Mouse (Mus musculus): ENCODE measurements around the gene Chad. TPM values are rescaled to one million over a fixed set of nuclear protein-coding genes. Genes with fewer than 3 reads are reported as not detected.

The Chad gene
- polyA plus RNA-seq, 1 experiment from 2014 or later = 9.5 TPM

DNA sequence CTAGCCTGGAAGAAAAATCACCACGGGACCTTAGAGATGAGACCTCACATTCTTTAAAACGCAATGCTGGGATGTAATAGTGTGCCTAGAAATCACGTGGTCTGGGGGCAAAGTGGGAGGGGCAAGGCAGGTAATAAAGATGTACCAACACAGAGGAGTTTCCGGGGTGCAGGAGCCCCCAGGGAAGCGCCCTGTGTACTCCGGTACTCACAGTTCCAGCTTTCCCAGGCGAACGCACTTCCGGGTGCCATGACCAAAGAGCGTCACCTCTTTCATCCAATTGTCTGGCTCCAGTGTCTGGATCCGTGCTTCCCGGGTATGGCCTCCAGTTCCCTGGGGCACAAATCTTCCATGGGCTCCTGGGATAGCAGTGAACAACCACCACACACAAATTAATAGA, 21.5 kb upstream of the Chad start:
- Histone ChIP-seq H3K9me3 (ENCODE audit: control insufficient read depth, low read length) (no peaks in the 10 kb centered on the region), H3K4me2 (ENCODE audit: low read depth, low read length) (no peak overlapping the region), H3K4me3 (ENCODE audit: low read depth, low read length) (no peak overlapping the region), H3K27ac (replicated peaks; ENCODE audit: low read depth, low read length) (no peak overlapping the region), H3K9ac (ENCODE audit: low read depth, low read length) (no peak overlapping the region), H3K4me1 (ENCODE audit: control insufficient read depth, insufficient read depth, low read length) (peaks cover 7% of the 10 kb centered on the region), H3K27me3 (replicated peaks; ENCODE audit: control insufficient read depth, insufficient read depth, low read length) (no peaks in the 10 kb centered on the region), H3K36me3 (ENCODE audit: control insufficient read depth, insufficient read depth, low read length) (peaks cover 12% of the 10 kb centered on the region; the same call in 1 of the 2 replicates)
- DNase-seq (ENCODE audit: low spot score) = no peak
- no peak for ATAC-seq (ENCODE audit: low read depth)
- WGBS = 79% methylated on average over 12 of the region's 12 CpGs

DNA sequence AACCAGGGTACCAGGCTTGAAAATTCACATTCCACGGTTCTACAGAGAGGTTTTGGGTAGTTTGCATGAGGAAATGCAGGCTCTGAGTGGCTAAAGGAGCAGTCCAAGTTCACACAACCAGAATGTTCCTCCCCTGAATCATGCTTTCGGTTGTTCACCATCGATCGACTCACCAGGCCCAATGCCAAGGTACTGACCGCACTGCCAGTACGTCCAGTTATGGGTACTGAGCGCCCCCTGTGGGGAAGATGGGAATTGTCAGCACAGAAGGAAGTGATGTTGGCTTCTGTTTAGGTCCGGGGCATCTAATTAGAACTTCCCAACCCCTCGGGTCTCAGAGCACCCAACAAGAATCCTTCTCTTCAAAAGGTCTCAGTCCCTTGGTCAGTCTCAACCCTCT, 20.9 kb upstream of the Chad start:
- Histone ChIP-seq H3K4me1 (ENCODE audit: control insufficient read depth, insufficient read depth, low read length) (peaks cover 7% of the 10 kb centered on the region), H3K27me3 (replicated peaks; ENCODE audit: control insufficient read depth, insufficient read depth, low read length) (no peaks in the 10 kb centered on the region), H3K27ac (replicated peaks; ENCODE audit: low read depth, low read length) (no peak overlapping the region), H3K36me3 (ENCODE audit: control insufficient read depth, insufficient read depth, low read length) (peaks cover 12% of the 10 kb centered on the region; the same call in 1 of the 2 replicates), H3K9ac (ENCODE audit: low read depth, low read length) (no peak overlapping the region), H3K4me2 (ENCODE audit: low read depth, low read length) (peak overlapping the region; percentile 18; the same call in 1 of the 2 replicates), H3K4me3 (ENCODE audit: low read depth, low read length) (no peak overlapping the region), H3K9me3 (ENCODE audit: control insufficient read depth, low read length) (no peaks in the 10 kb centered on the region)
- WGBS = 26% methylated on average over 9 of the region's 9 CpGs
- ATAC-seq (ENCODE audit: low read depth) (peak; percentile 20; the same call in 1 of the 2 replicates), DNase-seq (ENCODE audit: low spot score) (peak; percentile 89)

DNA sequence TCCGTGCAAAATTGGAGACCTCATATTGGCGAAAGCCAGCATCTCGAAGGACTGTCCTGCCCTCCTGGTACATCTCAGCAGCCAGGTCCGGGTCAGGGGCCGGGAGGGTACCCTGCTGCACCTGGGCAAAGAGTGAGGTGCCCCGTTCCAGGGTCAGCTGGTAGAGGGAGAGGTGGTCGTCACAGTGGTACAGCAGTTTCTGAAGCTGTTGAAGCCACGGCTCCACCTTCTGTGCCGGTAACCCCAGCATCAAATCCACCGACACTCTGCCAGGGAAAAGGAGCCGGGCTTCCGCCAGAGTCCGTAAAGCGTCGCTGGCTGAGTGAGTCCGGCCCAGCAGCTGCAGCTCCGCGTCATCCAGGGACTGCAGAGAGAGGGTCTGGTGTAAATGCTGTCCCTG, 20.4 kb upstream of the Chad start:
- WGBS = 51% methylated on average over 18 of the region's 18 CpGs
- H3K9me3 ChIP-seq (ENCODE audit: control insufficient read depth, low read length) = no peaks in the 10 kb centered on the region
- H3K9ac ChIP-seq (ENCODE audit: low read depth, low read length) = no peak overlapping the region
- DNase-seq (ENCODE audit: low spot score) (no peak), ATAC-seq (ENCODE audit: low read depth) (no peak)
- H3K27me3 ChIP-seq (replicated peaks; ENCODE audit: control insufficient read depth, insufficient read depth, low read length) = no peaks in the 10 kb centered on the region
- no peak overlapping the region for H3K4me3 ChIP-seq (ENCODE audit: low read depth, low read length)
- no peak overlapping the region for H3K27ac ChIP-seq (replicated peaks; ENCODE audit: low read depth, low read length)
- H3K36me3 ChIP-seq (ENCODE audit: control insufficient read depth, insufficient read depth, low read length) = peaks cover 12% of the 10 kb centered on the region; the same call in 1 of the 2 replicates
- peaks cover 7% of the 10 kb centered on the region for H3K4me1 ChIP-seq (ENCODE audit: control insufficient read depth, insufficient read depth, low read length)
- H3K4me2 ChIP-seq (ENCODE audit: low read depth, low read length) = peak overlapping the region; percentile 18; the same call in 1 of the 2 replicates

DNA sequence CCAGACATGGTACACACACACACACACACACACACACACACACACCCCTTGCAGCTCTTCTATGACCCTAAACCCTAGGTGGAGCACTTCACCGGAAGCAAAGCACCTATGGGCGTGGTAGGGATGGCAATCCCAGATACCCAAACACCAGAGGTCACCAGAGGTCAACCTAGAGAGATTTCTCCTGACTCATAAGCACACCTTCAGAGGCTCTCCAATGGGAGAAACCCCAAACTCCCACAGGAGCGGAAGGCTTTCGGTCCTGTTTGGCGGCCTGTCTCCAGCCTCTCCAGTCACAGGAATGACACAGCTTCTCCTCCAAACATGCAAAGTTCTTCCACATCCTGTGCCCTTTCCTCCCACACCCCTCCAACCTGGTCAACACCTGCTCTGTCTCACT, 18.5 kb upstream of the Chad start:
- no peak overlapping the region for H3K4me3 ChIP-seq (ENCODE audit: low read depth, low read length)
- WGBS = 100% methylated on average over 5 of the region's 5 CpGs
- no peak for ATAC-seq (ENCODE audit: low read depth)
- DNase-seq (ENCODE audit: low spot score) = no peak
- H3K4me2 ChIP-seq (ENCODE audit: low read depth, low read length) = no peak overlapping the region
- no peaks in the 10 kb centered on the region for H3K9me3 ChIP-seq (ENCODE audit: control insufficient read depth, low read length)
- H3K27me3 ChIP-seq (replicated peaks; ENCODE audit: control insufficient read depth, insufficient read depth, low read length) = no peaks in the 10 kb centered on the region
- no peak overlapping the region for H3K9ac ChIP-seq (ENCODE audit: low read depth, low read length)
- H3K4me1 ChIP-seq (ENCODE audit: control insufficient read depth, insufficient read depth, low read length) = peaks cover 8% of the 10 kb centered on the region
- peaks cover 12% of the 10 kb centered on the region; the same call in 1 of the 2 replicates for H3K36me3 ChIP-seq (ENCODE audit: control insufficient read depth, insufficient read depth, low read length)
- H3K27ac ChIP-seq (replicated peaks; ENCODE audit: low read depth, low read length) = no peak overlapping the region

DNA sequence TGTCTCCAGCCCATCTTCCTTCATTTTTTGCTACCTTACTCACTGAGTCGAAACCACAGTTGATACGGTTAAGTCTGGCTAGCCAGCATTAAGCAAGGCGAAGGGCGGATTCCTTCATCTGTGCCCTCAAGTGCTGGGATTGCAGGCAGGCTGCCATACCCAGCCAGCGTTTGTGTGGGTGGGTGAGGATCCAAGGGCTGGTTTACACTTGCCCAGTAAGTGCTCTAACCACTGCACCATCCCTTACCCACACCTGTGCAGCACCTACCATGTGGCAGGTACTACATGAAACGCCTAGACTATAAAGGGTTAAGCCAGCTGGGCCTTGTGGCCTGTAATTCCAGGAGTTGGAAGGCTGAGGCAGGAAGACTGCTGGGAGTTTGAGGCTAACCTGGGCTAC, 17.6 kb upstream of the Chad start:
- H3K4me1 ChIP-seq (ENCODE audit: control insufficient read depth, insufficient read depth, low read length) = peaks cover 8% of the 10 kb centered on the region
- no peak overlapping the region for H3K9ac ChIP-seq (ENCODE audit: low read depth, low read length)
- H3K36me3 ChIP-seq (ENCODE audit: control insufficient read depth, insufficient read depth, low read length) = peaks cover 5% of the 10 kb centered on the region; the same call in 1 of the 2 replicates
- H3K9me3 ChIP-seq (ENCODE audit: control insufficient read depth, low read length) = no peaks in the 10 kb centered on the region
- H3K4me2 ChIP-seq (ENCODE audit: low read depth, low read length) = no peak overlapping the region
- DNase-seq (ENCODE audit: low spot score) (no peak), ATAC-seq (ENCODE audit: low read depth) (no peak)
- WGBS = 95% methylated on average over 6 of the region's 6 CpGs
- H3K27me3 ChIP-seq (replicated peaks; ENCODE audit: control insufficient read depth, insufficient read depth, low read length) = no peaks in the 10 kb centered on the region
- no peak overlapping the region for H3K27ac ChIP-seq (replicated peaks; ENCODE audit: low read depth, low read length)
- no peak overlapping the region for H3K4me3 ChIP-seq (ENCODE audit: low read depth, low read length)

DNA sequence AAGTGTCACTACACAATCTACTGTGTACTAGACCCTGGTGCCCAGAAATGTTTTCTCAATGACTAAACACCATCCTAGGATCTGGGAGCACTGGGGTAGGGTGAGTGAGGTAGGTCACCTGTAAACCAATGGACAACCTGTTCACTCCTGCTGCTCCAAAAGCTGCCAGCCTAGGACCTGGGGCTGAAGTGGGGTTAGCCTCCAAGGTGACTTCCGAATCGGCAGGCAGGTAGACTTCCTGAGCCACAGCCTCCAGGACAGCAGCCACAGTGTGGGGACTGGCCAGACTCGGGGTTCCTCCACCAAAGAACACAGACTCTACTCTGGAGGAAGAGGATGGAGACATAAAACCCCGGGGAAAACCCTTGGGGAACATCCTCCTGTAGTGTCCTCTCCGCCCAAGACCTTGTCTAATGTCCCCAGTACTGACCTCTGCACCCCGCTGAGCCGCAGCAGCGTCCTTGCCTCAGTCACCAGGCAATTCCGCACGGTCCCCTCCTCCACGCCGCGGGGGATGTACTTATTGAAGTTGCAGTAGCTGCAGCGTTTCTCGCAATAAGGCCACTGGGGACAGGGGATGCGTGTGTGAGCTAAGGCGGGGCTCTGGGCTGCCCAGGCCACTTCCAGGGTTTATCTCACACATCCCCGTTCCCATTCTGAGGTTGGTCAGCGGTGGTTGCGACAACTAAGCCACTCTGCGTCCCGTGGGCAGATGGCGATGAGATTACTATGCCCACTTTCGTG, 16.6 kb upstream of the Chad start:
- Histone ChIP-seq H3K4me2 (ENCODE audit: low read depth, low read length) (peak overlapping the region; percentile 97), H3K9me3 (ENCODE audit: control insufficient read depth, low read length) (no peaks in the 10 kb centered on the region), H3K36me3 (ENCODE audit: control insufficient read depth, insufficient read depth, low read length) (no peaks in the 10 kb centered on the region), H3K9ac (ENCODE audit: low read depth, low read length) (peak overlapping the region; percentile 74), H3K4me3 (ENCODE audit: low read depth, low read length) (peak overlapping the region; percentile 67), H3K27ac (replicated peaks; ENCODE audit: low read depth, low read length) (peak overlapping the region; percentile 76), H3K27me3 (replicated peaks; ENCODE audit: control insufficient read depth, insufficient read depth, low read length) (no peaks in the 10 kb centered on the region), H3K4me1 (ENCODE audit: control insufficient read depth, insufficient read depth, low read length) (peaks cover 8% of the 10 kb centered on the region)
- 9% methylated on average over 24 of the region's 24 CpGs for WGBS
- DNase-seq (ENCODE audit: low spot score) (peak; percentile 54), ATAC-seq (ENCODE audit: low read depth) (peak; percentile 17; the same call in 1 of the 2 replicates)

DNA sequence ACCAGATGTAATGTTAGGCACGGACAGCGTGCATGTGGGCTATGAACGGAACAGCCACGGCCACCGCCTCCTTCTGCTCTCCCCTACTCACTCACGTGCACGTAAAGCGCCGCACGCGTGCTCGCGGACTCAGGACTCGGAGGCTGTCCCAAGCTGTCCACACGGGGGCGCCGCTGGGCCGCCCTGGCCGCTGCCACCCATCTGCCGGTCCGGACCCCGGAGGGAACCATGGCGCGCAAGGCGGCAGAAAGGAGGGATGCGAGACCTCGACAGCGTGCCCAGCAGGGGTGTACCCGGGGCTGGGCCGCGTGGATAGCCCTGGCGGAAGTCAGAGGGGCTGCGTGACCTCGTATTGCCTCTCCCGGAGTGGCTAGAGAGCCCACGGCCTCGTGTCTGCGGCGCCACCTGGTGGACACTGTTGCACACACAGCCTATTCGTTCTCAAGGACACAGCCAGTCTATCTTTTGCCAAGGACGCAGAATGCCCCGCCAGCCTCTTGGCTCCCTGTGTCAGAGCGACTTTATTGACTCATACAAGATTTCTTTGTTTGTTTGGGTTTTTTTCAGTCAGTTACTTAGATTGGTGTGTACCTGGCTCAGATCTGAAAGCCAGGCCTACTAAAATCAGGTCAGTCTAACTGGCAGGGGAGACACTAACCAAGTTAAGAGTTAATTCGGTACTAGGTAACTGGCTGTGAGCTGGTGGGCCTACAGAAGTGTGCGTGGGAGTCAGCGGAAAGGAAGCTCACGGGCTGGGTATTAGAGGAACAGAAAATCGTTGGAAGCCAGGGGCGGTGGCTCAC, 15.8 kb upstream of the Chad start, which contains the start of gene Rsad1:
Gene Rsad1, minus strand, starts transcription at position 368 of the 803 bp plus-strand sequence.
- peak within 1 kb of the TSS; percentile 67 for H3K4me3 ChIP-seq (ENCODE audit: low read depth, low read length)
- no peaks in the 10 kb centered on the region for H3K36me3 ChIP-seq (ENCODE audit: control insufficient read depth, insufficient read depth, low read length)
- no peaks in the 10 kb centered on the region for H3K27me3 ChIP-seq (replicated peaks; ENCODE audit: control insufficient read depth, insufficient read depth, low read length)
- no peaks in the 10 kb centered on the region for H3K9me3 ChIP-seq (ENCODE audit: control insufficient read depth, low read length)
- H3K27ac ChIP-seq (replicated peaks; ENCODE audit: low read depth, low read length) = peak within 1 kb of the TSS; percentile 76
- H3K4me1 ChIP-seq (ENCODE audit: control insufficient read depth, insufficient read depth, low read length) = peaks cover 8% of the 10 kb centered on the region
- WGBS = 4% methylated on average over 45 of the region's 49 CpGs
- ATAC-seq (ENCODE audit: low read depth) (peak; percentile 92), DNase-seq (ENCODE audit: low spot score) (peak; percentile 94)
- H3K4me2 ChIP-seq (ENCODE audit: low read depth, low read length) = peak within 1 kb of the TSS; percentile 97
- H3K9ac ChIP-seq (ENCODE audit: low read depth, low read length) = peak within 1 kb of the TSS; percentile 74

DNA sequence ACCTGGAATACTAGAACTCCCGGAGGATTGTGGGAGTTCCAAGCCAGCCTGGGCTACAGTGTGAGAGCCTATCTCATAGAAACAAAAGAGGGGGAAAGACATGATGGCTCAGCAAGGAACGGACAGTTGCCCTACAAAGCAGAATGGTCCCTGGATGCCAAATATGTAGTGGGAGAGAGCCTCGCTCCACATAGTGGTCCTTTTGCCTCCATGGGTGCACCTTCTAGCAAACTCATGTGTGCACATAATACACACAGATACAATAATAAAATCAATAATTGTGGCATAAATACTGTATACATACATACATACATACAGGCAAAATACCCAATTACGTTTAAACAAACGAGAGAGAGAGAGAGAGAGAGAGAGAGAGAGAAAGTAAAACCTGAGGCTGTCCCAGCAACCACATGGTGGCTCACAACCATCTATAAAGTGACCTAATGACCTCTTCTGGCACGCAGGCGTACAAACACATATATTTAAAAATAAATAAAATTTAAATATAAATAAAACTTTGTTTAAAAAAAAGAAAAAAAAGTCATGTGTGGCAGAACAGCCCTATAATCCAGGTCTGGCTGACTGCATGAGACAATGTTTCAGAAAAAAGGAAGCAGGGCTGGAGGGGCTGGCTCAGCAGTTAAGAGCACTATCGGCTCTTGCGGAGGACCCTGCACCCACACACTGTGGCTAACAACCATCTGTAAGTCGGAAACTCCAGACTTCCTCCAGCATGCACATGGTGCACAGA, 15.0 kb upstream of the Chad start:
- H3K9me3 ChIP-seq (ENCODE audit: control insufficient read depth, low read length) = no peaks in the 10 kb centered on the region
- H3K4me1 ChIP-seq (ENCODE audit: control insufficient read depth, insufficient read depth, low read length) = peaks cover 8% of the 10 kb centered on the region
- H3K9ac ChIP-seq (ENCODE audit: low read depth, low read length) = no peak overlapping the region
- 57% methylated on average over 10 of the region's 10 CpGs for WGBS
- no peaks in the 10 kb centered on the region for H3K27me3 ChIP-seq (replicated peaks; ENCODE audit: control insufficient read depth, insufficient read depth, low read length)
- no peak overlapping the region for H3K27ac ChIP-seq (replicated peaks; ENCODE audit: low read depth, low read length)
- ATAC-seq (ENCODE audit: low read depth) = no peak
- H3K4me2 ChIP-seq (ENCODE audit: low read depth, low read length) = peak overlapping the region; percentile 97; the same call in 1 of the 2 replicates
- DNase-seq (ENCODE audit: low spot score) = peak; percentile 42
- no peak overlapping the region for H3K4me3 ChIP-seq (ENCODE audit: low read depth, low read length)
- no peaks in the 10 kb centered on the region for H3K36me3 ChIP-seq (ENCODE audit: control insufficient read depth, insufficient read depth, low read length)
